Mouse (Mus musculus) forebrain, embryonic 16.5 days (tissue): ENCODE measurements around the gene Slc2a13. TPM values are rescaled to one million over a fixed set of nuclear protein-coding genes. Genes with fewer than 3 reads are reported as not detected.

Experiments used
- ATAC-seq: fragments of 200-750 bp; cut with Nextera tagmentation; 2 replicates; pipeline ENCODE4 v1.8.0; 2017; ENCODE audit warnings: mild to moderate bottlenecking, moderate library complexity
- H3K27ac ChIP-seq: fragments of 300-500 bp; sonication (generic); 2 replicates; pipeline ENCODE4 v1.5.1; 2014; ENCODE audit warnings: low read length, control low read depth
- H3K27me3 ChIP-seq: fragments of 300-500 bp; sonication (generic); replicated peaks from 2 replicates; pipeline ENCODE4 v1.6.1; 2014; ENCODE audit warnings: low read length; ENCODE audit not compliant: control insufficient read depth, insufficient read depth
- H3K36me3 ChIP-seq: fragments of 300-500 bp; sonication (generic); 2 replicates; pipeline ENCODE4 v1.6.1; 2014; ENCODE audit not compliant: control insufficient read depth, insufficient read depth
- H3K4me1 ChIP-seq: fragments of 300-500 bp; sonication (generic); replicated peaks from 2 replicates; pipeline ENCODE4 v1.6.1; 2014; ENCODE audit warnings: low read length; ENCODE audit not compliant: control insufficient read depth, insufficient read depth
- H3K4me2 ChIP-seq: fragments of 300-500 bp; sonication (generic); 2 replicates; pipeline ENCODE4 v1.6.1; 2014; ENCODE audit warnings: mild to moderate bottlenecking, low read length, control low read depth
- H3K4me3 ChIP-seq: fragments of 300-500 bp; sonication (generic); replicated peaks from 2 replicates; pipeline ENCODE4 v1.5.1; 2014; ENCODE audit warnings: mild to moderate bottlenecking, low read length, control low read depth
- H3K9ac ChIP-seq: fragments of 300-500 bp; sonication (generic); replicated peaks from 2 replicates; pipeline ENCODE4 v1.6.1; 2014; ENCODE audit warnings: low read depth, low read length, control low read depth
- H3K9me3 ChIP-seq: fragments of 300-500 bp; sonication (generic); 2 replicates; pipeline ENCODE4 v1.6.1; 2016; ENCODE audit warnings: low read length; ENCODE audit not compliant: control insufficient read depth
- WGBS: fragments of 180-500 bp; shearing (Covaris S2); extraction: QIAGEN DNeasy Blood & Tissue Kit; methylation state at CpG from one replicate; pipeline ENCODE4 v1.1.7; 2014; 5-methylcytosine and 5-hydroxymethylcytosine counted together
- polyA plus RNA-seq: library from polyadenylated mRNA; unstranded; fragments of >200 nt; fragmentation: Nextera tagmentation; extraction: Ambion mirVana; gene quantifications from 2 replicates; pipeline ENCODE4 v1.2.1, GENCODE M21; 2015

The Slc2a13 gene
- 2.5 TPM in 2 replicates for polyA plus RNA-seq

DNA sequence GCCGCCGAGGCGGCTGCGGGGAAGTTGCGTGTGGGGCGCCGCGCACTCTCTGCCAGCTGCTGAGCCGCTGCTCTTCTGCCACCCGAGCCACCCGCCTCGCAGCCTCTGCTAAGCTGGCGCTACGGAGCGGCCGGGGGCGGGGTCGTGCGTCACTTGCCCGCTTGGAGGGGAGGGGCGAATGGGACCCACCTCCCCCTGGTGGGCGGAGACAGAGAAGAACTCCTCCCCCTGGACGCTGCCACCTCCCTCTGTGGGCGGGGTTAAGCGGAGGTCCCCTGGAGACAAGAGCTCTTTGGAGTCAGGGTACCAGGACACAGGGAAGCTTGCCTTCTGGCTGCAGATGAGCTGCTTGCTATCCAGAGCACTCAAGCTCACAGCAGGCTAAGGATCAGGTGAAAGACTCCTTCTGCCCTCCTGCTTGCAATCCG, at the start of gene Slc2a13:
Gene Slc2a13, minus strand, starts transcription at position 151 of the 428 bp plus-strand sequence.
- Histone ChIP-seq H3K36me3 (no peaks in the 10 kb centered on the region), H3K4me2 (peak within 1 kb of the TSS; percentile 97), H3K27ac (peak within 1 kb of the TSS; percentile 58), H3K4me1 (peaks cover 13% of the 10 kb centered on the region), H3K9me3 (no peaks in the 10 kb centered on the region; the same call in 1 of the 2 replicates), H3K27me3 (peaks cover 6% of the 10 kb centered on the region), H3K4me3 (peak within 1 kb of the TSS; percentile 77), H3K9ac (peak within 1 kb of the TSS; percentile 80)
- peak; percentile 96 for ATAC-seq
- WGBS = under 1% methylated on average over 26 of the region's 26 CpGs

GRCm38 (mm10) chr15:91616016-91616415, 43.0 kb upstream of the Slc2a13 start:
- no peak for ATAC-seq

DNA sequence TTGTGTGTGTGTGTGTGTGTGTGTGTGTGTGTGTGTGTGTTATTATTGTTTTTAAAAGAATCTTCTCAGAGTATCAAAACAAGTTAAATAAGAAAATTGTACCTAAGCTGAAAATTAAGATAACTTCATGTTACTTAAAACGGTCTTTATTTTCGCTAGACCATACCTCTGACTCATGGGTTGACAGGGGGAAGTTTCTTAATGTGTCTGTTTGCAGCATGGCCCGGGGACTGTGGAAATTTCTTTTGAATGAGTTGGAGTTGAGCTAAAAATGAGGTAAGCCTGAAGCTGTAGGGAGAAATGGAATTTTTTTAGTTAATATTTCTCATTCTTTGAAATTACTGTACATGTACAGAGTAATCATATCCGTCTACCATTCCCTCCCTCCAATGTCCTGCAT, 42.5 kb upstream of the Slc2a13 start:
- WGBS = 89% methylated on average over 4 of the region's 4 CpGs
- no peak overlapping the region for H3K9ac ChIP-seq
- no peaks in the 10 kb centered on the region for H3K27me3 ChIP-seq
- no peak for ATAC-seq
- peaks cover 7% of the 10 kb centered on the region for H3K4me1 ChIP-seq
- H3K36me3 ChIP-seq = no peaks in the 10 kb centered on the region
- H3K4me3 ChIP-seq = no peak overlapping the region
- no peaks in the 10 kb centered on the region for H3K9me3 ChIP-seq
- no peak overlapping the region for H3K27ac ChIP-seq
- no peak overlapping the region for H3K4me2 ChIP-seq

More at GRCm38 (mm10) chr15:91616016-91616415, 43.0 kb upstream of the Slc2a13 start:
- Histone ChIP-seq H3K9me3 (no peaks in the 10 kb centered on the region), H3K4me3 (no peak overlapping the region), H3K27ac (no peak overlapping the region), H3K4me1 (peaks cover 7% of the 10 kb centered on the region), H3K27me3 (no peaks in the 10 kb centered on the region), H3K9ac (no peak overlapping the region), H3K36me3 (no peaks in the 10 kb centered on the region), H3K4me2 (no peak overlapping the region)
- 91% methylated on average over 12 of the region's 12 CpGs for WGBS

DNA sequence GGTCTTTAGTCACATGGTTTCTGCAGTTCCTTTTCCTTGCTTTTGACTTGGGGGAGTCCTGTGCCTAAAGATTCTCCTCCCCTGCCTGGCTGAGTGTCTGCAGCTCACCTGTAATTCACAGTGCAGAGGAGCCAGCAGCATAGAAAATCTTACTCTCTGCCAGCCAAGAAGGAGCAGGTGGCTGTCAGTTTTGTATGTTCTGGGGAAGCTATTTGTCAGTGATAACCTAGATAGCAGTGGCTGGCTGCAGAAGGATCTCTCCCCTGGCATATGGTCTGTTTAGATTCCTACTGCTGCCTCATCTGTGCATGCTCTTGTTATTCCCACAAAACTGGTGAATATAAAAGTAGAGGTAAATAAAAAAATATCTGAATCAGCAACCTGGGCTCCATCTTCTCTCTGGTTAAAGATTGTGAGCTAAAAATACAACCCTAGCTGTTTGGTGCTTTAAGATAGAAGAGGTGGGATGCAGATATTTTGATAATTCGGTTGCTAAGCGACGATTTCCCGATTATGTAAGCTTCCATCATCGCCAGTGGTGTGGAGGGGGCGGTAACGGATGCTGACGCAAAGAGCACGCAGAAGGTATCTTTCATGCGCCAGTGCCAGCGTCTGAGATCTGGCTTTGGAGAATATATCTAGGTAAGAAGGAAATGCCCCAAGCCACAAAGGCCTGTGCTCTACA, 41.1 kb upstream of the Slc2a13 start:
- H3K4me1 ChIP-seq = peaks cover 7% of the 10 kb centered on the region
- WGBS = 78% methylated on average over 11 of the region's 11 CpGs
- no peak overlapping the region for H3K4me2 ChIP-seq
- H3K9ac ChIP-seq = no peak overlapping the region
- no peaks in the 10 kb centered on the region for H3K36me3 ChIP-seq
- H3K27me3 ChIP-seq = no peaks in the 10 kb centered on the region
- ATAC-seq = no peak
- no peak overlapping the region for H3K4me3 ChIP-seq
- no peaks in the 10 kb centered on the region for H3K9me3 ChIP-seq
- H3K27ac ChIP-seq = peak overlapping the region; percentile 44

DNA sequence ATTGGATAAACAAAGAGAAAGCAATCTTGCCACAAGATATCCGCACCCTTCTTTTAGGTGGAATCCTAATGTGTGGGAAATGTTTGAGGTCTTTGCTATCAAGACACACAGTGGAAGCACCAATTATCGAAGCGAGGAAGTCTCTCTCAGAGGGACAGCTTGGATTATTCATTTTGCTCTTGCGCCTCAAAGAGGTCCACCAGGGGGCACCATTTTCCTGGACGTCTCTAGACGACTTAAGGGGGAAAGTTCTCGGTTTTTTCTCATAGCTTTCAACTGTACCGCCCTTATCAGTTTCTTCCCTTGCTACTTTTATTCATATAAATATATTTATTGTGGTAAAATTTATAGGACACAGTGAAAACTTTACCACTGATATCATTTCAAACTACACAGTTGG, 36.7 kb upstream of the Slc2a13 start:
- no peak overlapping the region for H3K9ac ChIP-seq
- no peak overlapping the region for H3K4me3 ChIP-seq
- H3K27me3 ChIP-seq = no peaks in the 10 kb centered on the region
- H3K4me1 ChIP-seq = peaks cover 7% of the 10 kb centered on the region
- H3K9me3 ChIP-seq = no peaks in the 10 kb centered on the region
- no peak overlapping the region for H3K4me2 ChIP-seq
- WGBS = 30% methylated on average over 8 of the region's 8 CpGs
- no peaks in the 10 kb centered on the region for H3K36me3 ChIP-seq
- no peak overlapping the region for H3K27ac ChIP-seq
- ATAC-seq = no peak

GRCm38 (mm10) chr15:91608811-91609210, 35.8 kb upstream of the Slc2a13 start:
- H3K27me3 ChIP-seq = no peaks in the 10 kb centered on the region
- peaks cover 1% of the 10 kb centered on the region for H3K4me1 ChIP-seq
- H3K27ac ChIP-seq = no peak overlapping the region
- no peak overlapping the region for H3K4me3 ChIP-seq
- no peaks in the 10 kb centered on the region for H3K9me3 ChIP-seq
- H3K4me2 ChIP-seq = no peak overlapping the region
- no peak for ATAC-seq
- H3K9ac ChIP-seq = no peak overlapping the region
- no peaks in the 10 kb centered on the region for H3K36me3 ChIP-seq
- 78% methylated on average over 2 of the region's 2 CpGs for WGBS

- no peak overlapping the region for H3K27ac ChIP-seq
- WGBS = 41% methylated on average over 7 of the region's 7 CpGs
- ATAC-seq = peak; percentile 90
Observed at GRCm38 (mm10) chr15:91601197-91601596, 28.1 kb upstream of the Slc2a13 start.

GRCm38 (mm10) chr15:91597290-91597689, 24.2 kb upstream of the Slc2a13 start:
- Histone ChIP-seq H3K4me3 (no peak overlapping the region), H3K27ac (no peak overlapping the region), H3K4me2 (no peak overlapping the region), H3K27me3 (no peaks in the 10 kb centered on the region), H3K4me1 (0 out of 2 replicates have a peak, but pooled peaks cover 2% of the 10 kb centered on the region), H3K9ac (no peak overlapping the region), H3K9me3 (no peaks in the 10 kb centered on the region), H3K36me3 (no peaks in the 10 kb centered on the region)
- no peak for ATAC-seq
- 86% methylated on average over 5 of the region's 5 CpGs for WGBS

More at GRCm38 (mm10) chr15:91601197-91601596, 28.1 kb upstream of the Slc2a13 start:
- Histone ChIP-seq H3K27me3 (no peaks in the 10 kb centered on the region), H3K4me3 (no peak overlapping the region), H3K4me1 (0 out of 2 replicates have a peak, but pooled peaks cover 2% of the 10 kb centered on the region), H3K9ac (no peak overlapping the region), H3K36me3 (no peaks in the 10 kb centered on the region), H3K9me3 (no peaks in the 10 kb centered on the region), H3K4me2 (no peak overlapping the region)

- Histone ChIP-seq H3K9me3 (no peaks in the 10 kb centered on the region; the same call in 1 of the 2 replicates), H3K36me3 (no peaks in the 10 kb centered on the region), H3K4me1 (peaks cover 13% of the 10 kb centered on the region), H3K27me3 (peaks cover 6% of the 10 kb centered on the region), H3K4me3 (no peak overlapping the region), H3K4me2 (no peak overlapping the region), H3K27ac (no peak overlapping the region), H3K9ac (no peak overlapping the region)
- ATAC-seq = no peak
- WGBS = 28% methylated on average over 8 of the region's 8 CpGs
Observed at GRCm38 (mm10) chr15:91574492-91574891, 1.4 kb upstream of the Slc2a13 start.
